Mouse (Mus musculus) midbrain, embryonic 11.5 days (tissue): ENCODE data around the gene Col18a1. TPM values are rescaled to one million over a fixed set of nuclear protein-coding genes. Genes with fewer than 3 reads are reported as not detected.

ENCODE experiments used
- ATAC-seq: fragments of 200-750 bp; cut with Nextera tagmentation; 2 replicates; pipeline ENCODE4 v1.8.0; 2017; ENCODE audit warnings: moderate TSS enrichment, moderate library complexity; ENCODE audit not compliant: low FRiP score
- DNase-seq: peaks from one replicate; pipeline ENCODE4 v3.0.0; 2015; ENCODE audit warnings: low spot score; ENCODE audit errors: missing footprints
- H3K27ac ChIP-seq: fragments of 300-500 bp; sonication (generic); 2 replicates; pipeline ENCODE4 v1.5.1; 2014; ENCODE audit warnings: low read depth, low read length
- H3K27me3 ChIP-seq: fragments of 300-500 bp; sonication (generic); 2 replicates; pipeline ENCODE4 v1.6.1; 2014; ENCODE audit warnings: mild to moderate bottlenecking, low read length, moderate library complexity, mixed read lengths; ENCODE audit not compliant: control insufficient read depth, insufficient read depth
- H3K36me3 ChIP-seq: fragments of 300-500 bp; sonication (generic); 2 replicates; pipeline ENCODE4 v1.6.1; 2014; ENCODE audit warnings: mild to moderate bottlenecking, low read length, moderate library complexity, mixed read lengths; ENCODE audit not compliant: control insufficient read depth, insufficient read depth
- H3K4me1 ChIP-seq: fragments of 300-500 bp; sonication (generic); 2 replicates; pipeline ENCODE4 v1.6.1; 2014; ENCODE audit warnings: low read length; ENCODE audit not compliant: control insufficient read depth, insufficient read depth
- H3K4me2 ChIP-seq: fragments of 300-500 bp; sonication (generic); 2 replicates; pipeline ENCODE4 v1.6.1; 2014; ENCODE audit warnings: mild to moderate bottlenecking, moderate library complexity
- H3K4me3 ChIP-seq: fragments of 300-500 bp; sonication (generic); 2 replicates; pipeline ENCODE4 v1.5.1; 2014; ENCODE audit warnings: low read depth, low read length
- H3K9ac ChIP-seq: fragments of 300-500 bp; sonication (generic); 2 replicates; pipeline ENCODE4 v1.6.1; 2014; ENCODE audit warnings: low read length
- H3K9me3 ChIP-seq: fragments of 300-500 bp; sonication (generic); 2 replicates; pipeline ENCODE4 v1.6.1; 2016; ENCODE audit warnings: low read length; ENCODE audit not compliant: control insufficient read depth
- WGBS: fragments of 180-500 bp; shearing (Covaris S2); extraction: QIAGEN DNeasy Blood & Tissue Kit; methylation state at CpG from one replicate; pipeline ENCODE4 v1.1.7; 2014; 5-methylcytosine and 5-hydroxymethylcytosine counted together
- polyA plus RNA-seq: library from polyadenylated mRNA; unstranded; fragments of >200 nt; fragmentation: Nextera tagmentation; extraction: Ambion mirVana; gene quantifications from 2 replicates; pipeline ENCODE4 v1.2.1, GENCODE M21; 2014

The Col18a1 gene
- polyA plus RNA-seq, 1 experiment from 2014 or later: 52.2 TPM

DNA sequence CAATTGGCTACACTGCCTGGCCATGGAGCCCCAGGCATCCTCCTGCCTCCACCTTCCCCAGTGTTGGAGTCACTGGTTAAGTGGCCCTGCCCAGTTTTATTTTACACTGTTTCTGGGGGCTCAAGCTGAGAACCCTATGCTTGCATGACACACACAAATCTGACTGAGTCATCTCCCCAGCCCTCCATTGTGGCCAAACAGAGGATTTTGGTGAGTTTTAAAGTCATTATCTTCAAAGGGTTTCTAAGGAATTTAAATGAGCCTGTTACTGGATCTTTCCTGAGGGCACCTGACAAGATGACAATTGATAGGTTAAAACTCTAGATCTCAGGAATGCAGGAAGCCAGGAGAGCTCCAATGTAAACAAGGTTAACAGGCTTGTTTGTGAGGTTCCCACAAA lies 27.1 kb upstream of the Col18a1 start:
- Histone ChIP-seq H3K36me3 (no peaks in the 10 kb centered on the region), H3K4me1 (peaks cover 21% of the 10 kb centered on the region), H3K9me3 (no peaks in the 10 kb centered on the region; the same call in 1 of the 2 replicates), H3K27ac (no peak overlapping the region), H3K27me3 (no peaks in the 10 kb centered on the region), H3K4me2 (no peak overlapping the region), H3K4me3 (no peak overlapping the region), H3K9ac (no peak overlapping the region)
- no peak for DNase-seq
- ATAC-seq: no peak

DNA sequence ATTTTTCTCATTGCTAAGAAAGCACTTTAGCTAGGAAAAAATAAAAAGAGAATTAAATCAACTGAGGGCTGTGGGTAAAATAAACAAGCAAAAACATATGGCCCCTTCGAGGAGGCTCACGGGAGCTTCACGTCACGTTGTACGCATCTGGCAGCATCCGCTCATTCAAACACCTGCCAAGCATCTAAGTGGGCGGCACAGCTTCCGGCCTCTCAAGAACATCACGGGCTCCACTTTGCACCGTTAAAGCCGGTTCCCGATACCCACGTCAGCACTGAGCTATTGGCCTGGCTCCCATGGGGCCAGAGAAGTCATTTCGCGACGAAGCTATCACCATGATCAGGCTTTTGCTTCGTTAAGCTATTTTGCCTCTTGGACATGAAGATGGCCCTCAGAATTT lies 26.4 kb upstream of the Col18a1 start:
- ATAC-seq (no peak), DNase-seq (no peak)
- H3K27ac ChIP-seq: no peak overlapping the region
- H3K36me3 ChIP-seq: no peaks in the 10 kb centered on the region
- no peaks in the 10 kb centered on the region for H3K27me3 ChIP-seq
- 88% methylated on average over 17 of the region's 17 CpGs for WGBS
- H3K4me1 ChIP-seq: peaks cover 24% of the 10 kb centered on the region
- H3K4me2 ChIP-seq: no peak overlapping the region
- no peak overlapping the region for H3K9ac ChIP-seq
- no peaks in the 10 kb centered on the region; the same call in 1 of the 2 replicates for H3K9me3 ChIP-seq
- no peak overlapping the region for H3K4me3 ChIP-seq

DNA sequence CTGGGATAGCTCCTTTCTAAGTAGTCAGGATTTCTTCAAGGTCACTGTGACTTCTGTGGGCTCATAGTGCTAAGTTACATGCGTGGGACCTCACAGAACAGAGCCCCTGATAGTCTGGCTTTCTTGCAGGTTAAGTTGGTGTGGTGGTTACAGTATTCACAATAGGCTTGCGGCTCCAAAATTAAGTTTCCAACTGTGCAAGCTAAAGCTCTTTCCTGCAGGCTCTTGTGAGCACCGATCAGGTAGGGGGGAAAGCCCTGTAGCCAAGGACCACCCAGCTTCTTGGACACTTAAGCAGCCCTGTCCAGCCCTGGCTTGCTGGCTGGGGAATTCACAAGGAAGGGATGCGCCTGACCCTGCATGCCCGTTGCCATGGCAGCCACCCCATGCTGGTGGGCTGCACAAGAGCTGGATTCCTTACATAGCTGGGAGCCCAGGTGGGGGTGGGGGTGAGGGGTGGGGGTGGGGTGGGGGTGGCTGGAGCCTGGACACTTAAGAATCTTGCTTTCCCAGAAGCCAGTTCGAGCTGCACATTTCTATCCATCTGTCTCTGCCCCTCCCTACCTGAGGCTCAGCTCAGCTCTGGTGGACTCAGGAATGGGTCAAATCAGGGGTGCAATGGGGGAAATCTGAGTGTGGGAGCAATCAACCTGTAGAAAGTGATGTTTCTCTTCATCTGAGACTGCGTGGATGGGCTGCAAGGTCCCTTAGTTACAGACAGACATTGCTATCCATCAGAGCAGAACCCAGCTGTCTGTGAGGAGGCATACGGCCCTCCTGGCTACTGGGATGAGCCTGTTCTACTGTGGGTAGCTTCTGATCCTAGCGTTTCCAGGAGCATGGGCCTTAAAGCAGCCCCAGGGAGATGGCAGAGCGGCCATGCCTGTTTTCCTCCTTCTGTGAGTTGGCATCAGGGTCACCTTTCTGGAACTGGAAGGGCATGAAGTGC lies 24.9 kb upstream of the Col18a1 start:
- ATAC-seq (peak; percentile 93), DNase-seq (peak; percentile 93)
- Histone ChIP-seq H3K9me3 (no peaks in the 10 kb centered on the region; the same call in 1 of the 2 replicates), H3K27me3 (no peaks in the 10 kb centered on the region), H3K4me2 (peak overlapping the region; percentile 13; the same call in 1 of the 2 replicates), H3K36me3 (no peaks in the 10 kb centered on the region), H3K27ac (peak overlapping the region; percentile 59), H3K9ac (0 out of 2 replicates have a peak overlapping the region, but pooled peaks have one; percentile 9), H3K4me1 (peaks cover 24% of the 10 kb centered on the region), H3K4me3 (no peak overlapping the region)
- 17% methylated on average over 10 of the region's 10 CpGs for WGBS

DNA sequence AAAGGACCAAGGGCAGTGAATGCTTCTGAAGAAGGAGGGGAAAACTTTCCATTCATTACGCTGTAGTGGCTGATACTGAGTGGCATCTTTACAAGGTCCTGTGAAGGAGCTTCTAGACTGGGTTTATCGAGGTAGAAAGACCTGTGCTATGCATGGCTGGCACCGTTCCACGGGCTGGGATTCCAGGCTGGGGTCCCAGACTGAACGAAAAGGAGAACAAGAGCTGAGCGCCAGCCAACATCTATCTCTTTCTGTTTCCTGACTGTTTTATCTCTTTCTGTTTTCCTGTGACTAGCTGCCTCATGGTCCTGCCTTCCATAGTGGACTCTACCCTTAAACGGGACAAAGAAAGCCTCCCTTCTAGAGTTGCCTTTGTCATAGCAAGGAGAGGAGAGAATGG lies 21.1 kb upstream of the Col18a1 start:
- ATAC-seq (no peak), DNase-seq (no peak)
- Histone ChIP-seq H3K9me3 (no peaks in the 10 kb centered on the region), H3K36me3 (no peaks in the 10 kb centered on the region), H3K27ac (no peak overlapping the region), H3K27me3 (no peaks in the 10 kb centered on the region), H3K4me3 (no peak overlapping the region), H3K9ac (no peak overlapping the region), H3K4me2 (no peak overlapping the region), H3K4me1 (peaks cover 24% of the 10 kb centered on the region)
- WGBS: 93% methylated on average over 7 of the region's 7 CpGs

DNA sequence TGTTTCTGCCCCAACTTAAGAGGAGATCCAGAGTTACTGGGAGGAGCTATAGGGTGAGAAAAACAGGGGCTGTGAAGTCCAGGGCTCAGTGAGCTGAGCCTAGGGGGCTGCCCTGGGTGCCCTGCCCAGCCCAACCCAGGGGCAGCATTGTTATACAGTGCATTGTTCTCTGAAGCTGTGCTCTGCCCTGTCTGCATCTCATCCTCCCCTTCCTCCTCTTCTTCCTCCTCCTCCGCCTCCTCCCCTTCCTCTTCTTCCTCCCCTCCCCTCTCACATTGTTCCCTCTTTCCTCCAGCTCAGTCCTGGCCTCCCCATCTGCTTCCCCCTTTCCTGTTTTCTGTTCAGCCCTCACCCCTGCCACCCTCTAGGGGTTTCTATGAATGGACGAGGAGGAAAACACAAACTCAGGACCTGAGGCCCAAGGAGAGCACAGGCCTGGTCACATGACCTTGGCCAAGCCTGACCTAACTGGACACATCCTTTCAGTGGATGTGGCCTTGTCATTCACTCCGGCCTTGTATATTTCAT lies 16.5 kb upstream of the Col18a1 start:
- ATAC-seq (no peak), DNase-seq (peak; percentile 51)
- no peak overlapping the region for H3K4me2 ChIP-seq
- H3K4me3 ChIP-seq: no peak overlapping the region
- H3K9ac ChIP-seq: no peak overlapping the region
- H3K36me3 ChIP-seq: no peaks in the 10 kb centered on the region
- no peaks in the 10 kb centered on the region for H3K27me3 ChIP-seq
- no peaks in the 10 kb centered on the region for H3K4me1 ChIP-seq
- no peak overlapping the region for H3K27ac ChIP-seq
- H3K9me3 ChIP-seq: no peaks in the 10 kb centered on the region
- 63% methylated on average over 3 of the region's 3 CpGs for WGBS

DNA sequence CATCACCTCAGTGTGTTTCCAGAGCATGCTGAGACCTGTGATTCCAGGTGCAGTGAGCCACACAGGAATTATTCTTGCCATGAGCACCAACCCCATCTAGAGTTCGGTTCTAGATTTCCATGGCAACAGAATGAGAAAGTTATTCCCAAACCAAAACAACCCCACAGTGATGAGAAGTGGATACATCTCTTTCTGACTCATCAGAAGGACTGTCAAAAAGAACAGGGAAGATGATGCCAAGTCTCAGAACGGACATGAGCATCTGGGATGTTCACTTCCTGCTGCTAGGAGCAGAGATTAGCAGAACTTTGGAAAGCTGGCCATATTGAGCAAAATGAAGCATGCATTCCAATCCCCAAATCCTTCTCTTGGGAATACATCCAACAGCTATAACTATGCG lies 13.8 kb upstream of the Col18a1 start:
- no peak overlapping the region for H3K9ac ChIP-seq
- H3K9me3 ChIP-seq: no peaks in the 10 kb centered on the region
- no peak overlapping the region for H3K27ac ChIP-seq
- H3K4me1 ChIP-seq: no peaks in the 10 kb centered on the region
- no peak overlapping the region for H3K4me2 ChIP-seq
- H3K36me3 ChIP-seq: no peaks in the 10 kb centered on the region
- 83% methylated on average over 3 of the region's 3 CpGs for WGBS
- H3K4me3 ChIP-seq: no peak overlapping the region
- no peak for ATAC-seq
- no peaks in the 10 kb centered on the region for H3K27me3 ChIP-seq
- DNase-seq: no peak

DNA sequence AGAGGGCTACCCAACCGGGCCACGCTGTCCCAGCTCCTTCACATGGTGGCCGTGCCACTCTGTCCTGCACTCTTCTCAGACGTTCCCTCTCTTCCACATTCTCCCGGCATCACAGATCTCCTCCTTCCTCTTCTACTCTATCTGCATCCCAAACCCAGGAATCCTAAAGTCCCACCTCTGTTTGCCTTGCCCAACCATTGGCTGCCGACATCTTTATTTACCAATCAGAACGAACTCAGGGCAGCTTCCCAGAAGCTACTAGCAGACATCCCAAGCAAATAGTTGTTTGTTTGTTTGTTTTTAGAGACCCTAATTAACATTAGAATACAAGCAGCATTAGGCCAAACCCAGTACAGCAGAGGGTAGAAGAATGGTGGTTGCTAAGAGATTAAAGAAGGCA lies 12.3 kb upstream of the Col18a1 start:
- Histone ChIP-seq H3K9me3 (no peaks in the 10 kb centered on the region), H3K27me3 (no peaks in the 10 kb centered on the region), H3K4me3 (no peak overlapping the region), H3K27ac (no peak overlapping the region), H3K4me1 (no peaks in the 10 kb centered on the region), H3K36me3 (no peaks in the 10 kb centered on the region), H3K4me2 (no peak overlapping the region), H3K9ac (no peak overlapping the region)
- DNase-seq (no peak), ATAC-seq (no peak)
- WGBS: 76% methylated on average over 7 of the region's 7 CpGs

DNA sequence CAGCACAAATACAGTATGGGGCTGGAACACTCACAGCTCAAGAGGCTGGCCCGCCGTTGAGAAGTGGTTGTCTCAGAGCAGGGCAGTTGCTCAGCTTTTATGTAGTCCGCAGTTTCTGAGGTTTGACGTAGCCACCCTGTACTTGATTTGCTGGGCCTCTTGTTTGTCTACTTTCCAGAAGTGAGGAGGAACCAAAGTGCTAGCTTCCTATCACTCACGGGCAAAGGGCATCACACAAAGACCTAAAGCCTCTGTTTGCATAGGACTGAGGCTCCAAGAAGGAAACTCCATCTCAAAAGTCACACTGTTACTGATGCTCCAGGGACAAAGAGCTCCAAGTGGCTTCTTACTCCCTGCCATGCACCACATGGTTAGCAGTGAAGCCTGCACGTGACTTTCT lies 4.1 kb upstream of the Col18a1 start:
- peaks cover 6% of the 10 kb centered on the region for H3K4me1 ChIP-seq
- H3K9me3 ChIP-seq: no peaks in the 10 kb centered on the region
- no peaks in the 10 kb centered on the region for H3K27me3 ChIP-seq
- H3K9ac ChIP-seq: no peak overlapping the region
- no peak overlapping the region for H3K4me2 ChIP-seq
- ATAC-seq: no peak
- WGBS: 88% methylated on average over 6 of the region's 6 CpGs
- H3K27ac ChIP-seq: no peak overlapping the region
- H3K4me3 ChIP-seq: no peak overlapping the region
- no peaks in the 10 kb centered on the region for H3K36me3 ChIP-seq
- peak; percentile 78 for DNase-seq

DNA sequence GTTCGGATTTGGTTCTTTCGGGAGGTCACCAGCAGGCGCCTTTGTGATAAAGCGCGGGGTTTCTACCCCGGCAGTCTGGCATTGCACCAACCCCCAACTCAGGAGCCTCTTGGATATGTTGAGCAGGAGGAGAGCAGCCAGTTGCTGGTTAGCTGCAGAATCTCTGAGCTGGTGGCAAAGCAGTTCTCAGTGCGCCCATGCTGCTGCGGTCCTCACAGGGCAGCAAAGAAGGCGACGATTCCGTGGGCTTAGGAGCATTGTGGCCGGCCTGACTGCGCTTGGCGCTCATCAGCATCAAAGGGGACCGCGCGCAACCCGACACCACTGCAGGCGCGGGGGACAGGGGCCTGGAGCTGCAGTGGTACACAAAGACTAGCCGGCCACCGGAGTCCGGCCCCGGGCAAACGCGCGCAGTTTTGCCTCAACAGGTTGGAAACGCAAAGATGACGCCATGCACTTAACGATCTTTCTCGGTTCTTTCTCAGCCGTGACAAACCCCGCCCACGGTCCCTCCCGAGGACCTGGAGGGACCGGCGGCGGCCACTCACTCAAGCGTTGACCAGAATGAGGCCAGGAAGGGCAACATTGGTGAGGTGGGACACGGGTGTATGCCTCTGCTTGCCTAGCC lies 916 bp downstream of the Col18a1 start:
- no peaks in the 10 kb centered on the region for H3K9me3 ChIP-seq
- H3K36me3 ChIP-seq: no peaks in the 10 kb centered on the region
- peak overlapping the region; percentile 92 for H3K4me2 ChIP-seq
- peak overlapping the region; percentile 54 for H3K4me3 ChIP-seq
- ATAC-seq (peak; percentile 79), DNase-seq (peak; percentile 98)
- no peaks in the 10 kb centered on the region for H3K27me3 ChIP-seq
- under 1% methylated on average over 40 of the region's 40 CpGs for WGBS
- peaks cover 25% of the 10 kb centered on the region for H3K4me1 ChIP-seq
- peak overlapping the region; percentile 86 for H3K27ac ChIP-seq
- H3K9ac ChIP-seq: peak overlapping the region; percentile 79
